9 mouse cellular contexts compared by ENCODE assay signal in genomic region chr9:96399425-96399878, GRCm38 (mm10). TPM values are rescaled to one million over a fixed set of nuclear protein-coding genes. Genes with fewer than 3 reads are reported as not detected.
DNase-seq lines count a peak whose midpoint lies in the region; ATAC-seq and TF ChIP-seq lines count a peak whose summit lies in the region.
"Had no signal": no experiment of that assay in that cellular context is flagged by ENCODE, and none has a peak within 500 bp of the region (broad histone marks: within the 10 kb centered on the region; RNA-seq: fewer than 3 reads in every experiment).

No protein-coding gene starts in this region.

- H3K9me3 ChIP-seq in lung, postnatal 0 days (ENCODE audit: low read length) = no peaks in the 10 kb centered on the region
- H3K9me3 ChIP-seq in liver, embryonic 15.5 days (replicated peaks) = no peaks in the 10 kb centered on the region
- H3K9me3 ChIP-seq: embryonic facial prominence, embryonic 12.5 days had no signal

- no peak overlapping the region for H3K4me3 ChIP-seq in lung, postnatal 0 days (ENCODE audit: low read depth, low read length)
- no peak overlapping the region for H3K4me3 ChIP-seq in liver, embryonic 15.5 days (replicated peaks)
- H3K4me3 ChIP-seq: embryonic facial prominence, embryonic 12.5 days had no signal

- H3K9ac ChIP-seq in lung, postnatal 0 days (replicated peaks; ENCODE audit: low read depth) = no peak overlapping the region
- no peak overlapping the region for H3K9ac ChIP-seq in liver, embryonic 15.5 days
- H3K9ac ChIP-seq: embryonic facial prominence, embryonic 12.5 days had no signal

- no peak for ATAC-seq in lung, postnatal 0 days
- ATAC-seq in liver, embryonic 15.5 days (ENCODE audit: insufficient read depth) = no peak

- no peak overlapping the region for H3K4me2 ChIP-seq in lung, postnatal 0 days (replicated peaks; ENCODE audit: low read depth, low read length)
- no peak overlapping the region for H3K4me2 ChIP-seq in liver, embryonic 15.5 days
- H3K4me2 ChIP-seq: embryonic facial prominence, embryonic 12.5 days had no signal

- TF ChIP-seq CTCF in lung, postnatal 0 days (IDR thresholded peaks at IDR 0.05) = no peak

- no peak for TF ChIP-seq EP300 in lung, postnatal 0 days (IDR thresholded peaks at IDR 0.05)

- peak; percentile 60 for DNase-seq in lung, postnatal 0 days (ENCODE audit: low spot score)
- DNase-seq in lung, postnatal 14 days = no peak
- DNase-seq in ZHBTc4 (ENCODE audit: low read depth, low spot score) = peak; percentile 25
- DNase-seq in thymus, postnatal 14 days = peak; percentile 57
- DNase-seq in left cerebral cortex, adult 9 months (ENCODE audit: low spot score in 2 of 2) = no peak
- no peak for DNase-seq in adrenal gland, adult 8-10 months
- DNase-seq in retina, postnatal 1 day = no peak

- peak overlapping the region; percentile 33; the same call in 1 of the 2 replicates for H3K27ac ChIP-seq in lung, postnatal 0 days (ENCODE audit: low read length)
- peak overlapping the region; percentile 75 for H3K27ac ChIP-seq in liver, embryonic 15.5 days (replicated peaks)
- H3K27ac ChIP-seq: embryonic facial prominence, embryonic 12.5 days had no signal

- H3K27me3 ChIP-seq in lung, postnatal 0 days (replicated peaks; ENCODE audit: insufficient read depth, low read length) = no peaks in the 10 kb centered on the region
- no peaks in the 10 kb centered on the region for H3K27me3 ChIP-seq in liver, embryonic 15.5 days
- H3K27me3 ChIP-seq: embryonic facial prominence, embryonic 12.5 days had no signal

- no peaks in the 10 kb centered on the region for H3K4me1 ChIP-seq in lung, postnatal 0 days (ENCODE audit: insufficient read depth, low read depth, low read length)
- peaks cover 6% of the 10 kb centered on the region; the same call in 1 of the 2 replicates for H3K4me1 ChIP-seq in liver, embryonic 15.5 days (replicated peaks)

- WGBS in lung, postnatal 0 days = 45% methylated on average over 6 of the region's 6 CpGs
- 15% methylated on average over 6 of the region's 6 CpGs for WGBS in liver, embryonic 15.5 days (ENCODE audit: insufficient replicate concordance)

- no peaks in the 10 kb centered on the region for H3K36me3 ChIP-seq in lung, postnatal 0 days (ENCODE audit: insufficient read depth, low read length)
- H3K36me3 ChIP-seq in liver, embryonic 15.5 days (replicated peaks) = no peaks in the 10 kb centered on the region
- H3K36me3 ChIP-seq: embryonic facial prominence, embryonic 12.5 days had no signal

RNA-seq across cellular contexts. Expression of gene Atp1b3, which starts 35.2 kb away (rescaled TPM):
- polyA plus RNA-seq in lung, postnatal 0 days (2015; fragmentation: Nextera tagmentation; extraction: Ambion mirVana) = 206 and 220 TPM in 2 replicates
- polyA plus RNA-seq in liver, embryonic 15.5 days (2015; fragmentation: Nextera tagmentation; extraction: Ambion mirVana) = 64.4 and 69.4 TPM in 2 replicates
- 100 to 1,000 TPM; 173 to 211 (median 196) TPM for total RNA-seq in adrenal gland, adult 8-10 months (2022)

Comparison
In these comparisons a context has a peak if more than half of its experiments do, and no peak if none do; other contexts are left out.
1. DNase-seq: peak in lung, postnatal 0 days (single experiment), ZHBTc4 (single experiment) and thymus, postnatal 14 days (single experiment); none in lung, postnatal 14 days (single experiment), left cerebral cortex, adult 9 months (0 of 2), adrenal gland, adult 8-10 months (single experiment) and retina, postnatal 1 day (single experiment).